Mouse (Mus musculus) ES-Bruce4 (cell line): ENCODE results near the gene Vmn1r112.
"Not testable (repeated sequence)": the region's sequence is repeated elsewhere in the genome, so short reads cannot be mapped to it uniquely, and the experiment has no call there.

ENCODE experiments used
- CTCF ChIP-seq: IDR thresholded peaks from one replicate; pipeline ENCODE4 v1.8.1; 2011; ENCODE audit warnings: low read depth, low read length
- EP300 ChIP-seq: IDR thresholded peaks from 2 replicates; pipeline ENCODE4 v1.6.1; 2011; ENCODE audit warnings: low read depth, low read length; ENCODE audit not compliant: insufficient read depth
- POLR2A ChIP-seq: IDR thresholded peaks from one replicate; pipeline ENCODE4 v1.8.1; 2011; ENCODE audit warnings: low read length; ENCODE audit not compliant: insufficient read depth

DNA sequence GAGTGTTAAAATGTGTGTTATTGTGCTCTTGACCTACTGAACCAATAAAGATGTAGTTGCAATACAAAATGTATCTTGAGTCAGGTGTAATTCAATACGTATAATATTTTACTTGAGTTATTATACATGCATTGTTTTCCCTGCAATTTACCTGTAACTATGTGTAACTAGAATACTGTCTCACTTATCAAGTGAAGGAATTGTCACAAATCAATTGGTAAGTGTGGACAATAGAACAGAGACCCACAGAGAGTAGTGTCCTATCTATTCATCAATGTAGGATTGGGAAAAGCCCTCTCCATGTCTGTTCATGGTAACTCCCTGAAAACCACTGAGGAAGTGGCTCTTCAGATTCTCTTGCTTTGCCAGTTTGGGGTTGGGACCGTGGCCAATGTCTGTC is 16.0 kb downstream of the Vmn1r112 start, which contains the start of gene Vmn1r113:
- not testable (repeated sequence) for TF ChIP-seq POLR2A, CTCF, EP300
